Mouse (Mus musculus) liver, embryonic 14.5 days (tissue): ENCODE measurements at regions not wholly inside any gene's neighbourhood (a gene's known extent, or its start where the extent isn't known, plus 50 kb on each side); places are given as distances from the start of the nearest gene placed in this dataset.

Source experiments
- ATAC-seq: fragments of 200-750 bp; cut with Nextera tagmentation; 2 replicates; pipeline ENCODE4 v1.8.0; 2017; ENCODE audit warnings: moderate number of reproducible peaks, mild to moderate bottlenecking, moderate library complexity; ENCODE audit not compliant: insufficient read depth
- DNase-seq, 3 experiments: peaks; one replicate each; pipeline ENCODE4 v3.0.0-alpha.2; 2012 to 2013; ENCODE audit warnings: low read depth in 3 of 3, low spot score in 3 of 3
- H3K27ac ChIP-seq: fragments of 300-500 bp; sonication (generic); 2 replicates; pipeline ENCODE4 v1.5.1; 2014; ENCODE audit warnings: moderate library complexity, mild to moderate bottlenecking, control low read depth, inconsistent platforms
- H3K27me3 ChIP-seq: fragments of 300-500 bp; sonication (generic); 2 replicates; pipeline ENCODE4 v1.6.1; 2014; ENCODE audit warnings: mild to moderate bottlenecking, low read length, moderate library complexity; ENCODE audit not compliant: control insufficient read depth, insufficient read depth
- H3K36me3 ChIP-seq: fragments of 300-500 bp; sonication (generic); replicated peaks from 2 replicates; pipeline ENCODE4 v1.6.1; 2014; ENCODE audit warnings: low read depth; ENCODE audit not compliant: control insufficient read depth, insufficient read depth
- H3K4me1 ChIP-seq, 2 experiments: fragments of 200-500 bp in 1 of 2; fragments of 300-500 bp in 1 of 2; sonication (generic) in 1 of 2; replicated peaks; 2 replicates each; pipeline ENCODE4 v1.6.1; 2012 to 2014; ENCODE audit warnings: antibody characterized with exemption in 1 of 2, inconsistent platforms in 1 of 2, low read length in 1 of 2; ENCODE audit not compliant: control insufficient read depth in 2 of 2, insufficient read depth in 2 of 2
- H3K4me2 ChIP-seq: fragments of 300-500 bp; sonication (generic); 2 replicates; pipeline ENCODE4 v1.6.1; 2014; ENCODE audit warnings: low read depth, mild to moderate bottlenecking, control low read depth, moderate library complexity
- H3K4me3 ChIP-seq, 2 experiments: fragments of 200-500 bp in 1 of 2; fragments of 300-500 bp in 1 of 2; sonication (generic) in 1 of 2; 2 replicates each; pipeline ENCODE4 v1.5.1; 2012 to 2014; ENCODE audit warnings: low read depth in 2 of 2, low read length in 2 of 2, mild to moderate bottlenecking in 2 of 2, control low read depth in 1 of 2, inconsistent platforms in 1 of 2, moderate library complexity in 1 of 2; ENCODE audit not compliant: insufficient read depth in 1 of 2
- H3K9ac ChIP-seq: fragments of 300-500 bp; sonication (generic); replicated peaks from 2 replicates; pipeline ENCODE4 v1.6.1; 2014; ENCODE audit warnings: mild to moderate bottlenecking, control low read depth, moderate library complexity
- H3K9me3 ChIP-seq: fragments of 300-500 bp; sonication (generic); 2 replicates; pipeline ENCODE4 v1.6.1; 2016; ENCODE audit warnings: low read length, mixed read lengths; ENCODE audit not compliant: control insufficient read depth
- CTCF ChIP-seq: IDR thresholded peaks from 2 replicates; pipeline ENCODE4 v1.5.1; 2016; ENCODE audit warnings: antibody characterized with exemption, low read depth, control low read depth
- EP300 ChIP-seq: IDR thresholded peaks from 2 replicates; pipeline ENCODE4 v1.6.1; 2016; ENCODE audit warnings: antibody characterized with exemption, low read depth
- WGBS: fragments of 180-500 bp; shearing (Covaris S2); extraction: QIAGEN DNeasy Blood & Tissue Kit; methylation state at CpG from one replicate; pipeline ENCODE4 v1.1.7; 2014; ENCODE audit not compliant: insufficient replicate concordance; 5-methylcytosine and 5-hydroxymethylcytosine counted together

DNA sequence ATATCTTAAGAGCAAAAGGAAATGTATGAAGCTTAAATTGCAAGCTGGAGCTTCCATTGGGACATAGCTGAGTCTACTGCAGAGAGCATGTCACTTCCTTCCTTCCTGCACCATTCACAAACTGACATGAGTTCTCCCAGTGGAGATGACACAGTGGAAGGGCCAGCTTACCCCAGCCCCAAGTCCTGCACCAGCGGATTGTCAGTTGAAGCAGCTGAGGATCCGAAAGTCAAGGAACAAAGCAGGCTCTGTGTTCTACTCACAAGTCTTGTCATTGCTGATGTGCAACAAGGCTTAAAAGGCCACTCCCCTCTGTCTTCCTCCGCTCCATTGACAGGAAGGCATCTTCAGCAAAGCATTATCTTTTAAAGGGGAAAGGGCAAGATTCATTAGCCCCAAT is 249.4 kb upstream of the Thbs1 start:
- Histone ChIP-seq H3K27me3 (no peaks in the 10 kb centered on the region), H3K27ac (no peak overlapping the region), H3K4me1 (no peaks in the 10 kb centered on the region), H3K9me3 (no peaks in the 10 kb centered on the region), H3K4me3 (no peak overlapping the region), H3K4me2 (no peak overlapping the region), H3K36me3 (no peaks in the 10 kb centered on the region), H3K9ac (no peak overlapping the region)
- DNase-seq (no peak), ATAC-seq (no peak)
- 54% methylated on average over 3 of the region's 3 CpGs for WGBS
- TF ChIP-seq CTCF (no peak), EP300 (no peak)

DNA sequence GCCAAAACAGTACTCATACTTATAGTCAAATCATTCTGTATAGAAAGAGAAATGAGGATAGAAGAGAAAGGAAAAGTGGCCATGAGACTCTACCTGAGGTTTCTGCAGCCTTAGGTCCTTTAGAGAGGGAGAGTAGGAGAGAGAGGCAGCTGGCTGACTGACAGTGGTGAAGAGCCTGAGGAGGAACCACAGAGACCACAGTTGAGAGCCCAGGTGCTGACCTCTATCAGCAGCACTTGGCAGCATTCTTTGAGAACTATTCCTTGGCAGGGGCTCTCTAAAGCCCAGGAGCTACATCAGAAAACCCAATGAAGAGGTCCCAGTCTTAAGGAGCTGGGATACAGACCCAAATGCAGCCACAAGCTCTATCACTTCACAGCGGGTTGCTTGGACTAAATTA is 246.6 kb upstream of the Thbs1 start:
- Histone ChIP-seq H3K27ac (no peak overlapping the region), H3K4me3 (no peak overlapping the region), H3K9me3 (no peaks in the 10 kb centered on the region), H3K4me2 (no peak overlapping the region), H3K27me3 (no peaks in the 10 kb centered on the region), H3K9ac (no peak overlapping the region), H3K4me1 (no peaks in the 10 kb centered on the region), H3K36me3 (no peaks in the 10 kb centered on the region)
- no peak for ATAC-seq
- 59% methylated on average over 1 of the region's 1 CpGs for WGBS
- no peak for DNase-seq
- TF ChIP-seq EP300 (no peak), CTCF (no peak)

DNA sequence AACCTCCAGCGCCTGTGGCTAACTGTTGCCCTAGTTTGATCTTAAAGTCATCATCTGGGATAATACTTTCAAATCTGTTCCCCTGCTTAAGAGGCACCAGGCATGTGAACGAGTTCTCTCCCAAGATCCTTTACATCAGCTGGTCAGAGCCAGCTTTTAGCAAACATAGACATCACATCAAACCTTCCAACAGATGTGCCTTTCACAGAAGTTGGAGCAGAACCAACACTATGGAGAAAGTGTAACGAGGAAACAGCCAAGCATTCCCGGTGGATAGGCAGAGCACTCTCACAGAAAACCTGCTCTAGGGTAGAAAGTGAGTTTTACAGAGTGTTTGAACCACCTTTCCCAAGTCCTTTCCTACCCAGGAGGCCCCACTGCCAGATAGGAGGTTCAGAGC is 244.7 kb upstream of the Thbs1 start:
- DNase-seq (no peak), ATAC-seq (no peak)
- no peak for TF ChIP-seq CTCF
- Histone ChIP-seq H3K27me3 (no peaks in the 10 kb centered on the region), H3K9me3 (no peaks in the 10 kb centered on the region), H3K9ac (no peak overlapping the region), H3K4me2 (no peak overlapping the region), H3K36me3 (no peaks in the 10 kb centered on the region), H3K27ac (no peak overlapping the region), H3K4me3 (no peak overlapping the region), H3K4me1 (no peaks in the 10 kb centered on the region)
- WGBS = 57% methylated on average over 4 of the region's 4 CpGs

DNA sequence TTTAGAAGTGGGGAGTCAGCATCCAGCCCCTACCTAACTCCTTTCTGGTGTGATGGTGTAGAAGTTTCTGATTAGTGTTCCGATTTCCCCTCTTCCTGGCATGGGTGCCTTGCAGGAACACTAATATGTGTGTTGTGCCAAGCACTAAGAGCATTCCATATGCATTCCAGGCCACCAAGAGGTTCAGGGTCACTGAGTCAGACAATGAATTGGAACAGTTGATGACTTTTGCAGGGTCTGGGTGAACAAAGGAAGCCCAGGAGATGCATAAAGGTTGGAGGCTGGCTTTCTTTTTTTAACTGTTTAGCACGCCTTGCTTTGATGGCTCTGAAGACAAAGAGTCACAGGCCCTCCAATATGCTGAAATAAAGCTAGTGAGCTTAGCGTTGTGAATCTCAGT is 244.3 kb upstream of the Thbs1 start:
- H3K36me3 ChIP-seq = no peaks in the 10 kb centered on the region
- no peaks in the 10 kb centered on the region for H3K4me1 ChIP-seq
- DNase-seq (no peak), ATAC-seq (no peak)
- no peaks in the 10 kb centered on the region for H3K9me3 ChIP-seq
- no peak overlapping the region for H3K4me2 ChIP-seq
- no peak overlapping the region for H3K27ac ChIP-seq
- H3K4me3 ChIP-seq = no peak overlapping the region
- 63% methylated on average over 3 of the region's 3 CpGs for WGBS
- H3K9ac ChIP-seq = no peak overlapping the region
- no peaks in the 10 kb centered on the region for H3K27me3 ChIP-seq
- TF ChIP-seq CTCF (no peak), EP300 (no peak)

DNA sequence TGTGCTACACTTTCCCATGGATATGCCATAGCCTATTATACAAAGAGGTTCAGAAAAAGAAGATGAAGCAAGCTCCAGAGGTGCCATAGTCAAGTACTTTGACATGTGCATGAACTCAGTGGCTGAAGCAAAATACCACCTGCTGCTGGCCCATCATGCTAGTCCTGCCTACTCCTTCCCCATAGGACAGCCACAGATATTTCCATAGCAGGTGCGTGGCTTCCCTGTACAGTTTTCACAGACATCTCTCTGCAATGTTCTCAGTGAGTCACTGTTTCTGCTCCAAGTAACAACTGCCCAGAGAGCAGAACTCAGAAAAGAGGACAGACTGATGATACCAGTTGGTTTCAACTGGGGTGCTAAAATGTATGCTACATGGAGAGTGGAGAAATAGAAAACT is 242.8 kb upstream of the Thbs1 start:
- 69% methylated on average over 1 of the region's 1 CpGs for WGBS
- no peak for DNase-seq
- no peaks in the 10 kb centered on the region for H3K9me3 ChIP-seq
- no peaks in the 10 kb centered on the region for H3K27me3 ChIP-seq
- TF ChIP-seq EP300 (no peak), CTCF (no peak)
- H3K4me2 ChIP-seq = no peak overlapping the region
- ATAC-seq = no peak
- H3K27ac ChIP-seq = no peak overlapping the region
- H3K9ac ChIP-seq = no peak overlapping the region
- H3K4me3 ChIP-seq = no peak overlapping the region
- no peaks in the 10 kb centered on the region for H3K4me1 ChIP-seq
- no peaks in the 10 kb centered on the region for H3K36me3 ChIP-seq
